Mouse (Mus musculus) bone marrow macrophage, adult 2 months (primary cell): ENCODE measurements around the gene Slc25a45.

Source experiments
- CTCF ChIP-seq: IDR thresholded peaks from 2 replicates; pipeline ENCODE4 v1.5.1; 2012; ENCODE audit warnings: low read depth, mild to moderate bottlenecking, low read length, moderate library complexity
- POLR2A ChIP-seq: IDR thresholded peaks from 2 replicates; pipeline ENCODE4 v1.6.1; 2012; ENCODE audit warnings: mild to moderate bottlenecking, low read depth, low read length, borderline replicate concordance

GRCm38 (mm10) chr19:5891521-5892258, 14.1 kb downstream of the Slc25a45 start:
- TF ChIP-seq CTCF, result no peak
- no peak for TF ChIP-seq POLR2A
